Mouse (Mus musculus) intestine, postnatal 0 days (tissue): Measurements from ENCODE around the gene Tlcd1. TPM values are rescaled to one million over a fixed set of nuclear protein-coding genes. Genes with fewer than 3 reads are reported as not detected.

ENCODE experiments used
- ATAC-seq: fragments of 200-750 bp; cut with Nextera tagmentation; 2 replicates; pipeline ENCODE4 v1.8.0; 2017; ENCODE audit warnings: mild to moderate bottlenecking, moderate TSS enrichment, moderate library complexity
- H3K27ac ChIP-seq: fragments of 300-500 bp; sonication (generic); 2 replicates; pipeline ENCODE4 v1.5.1; 2014; ENCODE audit warnings: mild to moderate bottlenecking, low read depth, low read length, moderate library complexity
- H3K27me3 ChIP-seq: fragments of 300-500 bp; sonication (generic); replicated peaks from 2 replicates; pipeline ENCODE4 v1.6.1; 2014; ENCODE audit warnings: low read length, mixed read lengths; ENCODE audit not compliant: control insufficient read depth, insufficient read depth
- H3K36me3 ChIP-seq: fragments of 300-500 bp; sonication (generic); 2 replicates; pipeline ENCODE4 v1.6.1; 2014; ENCODE audit warnings: mild to moderate bottlenecking, moderate library complexity; ENCODE audit not compliant: control insufficient read depth, insufficient read depth
- H3K4me1 ChIP-seq: fragments of 300-500 bp; sonication (generic); replicated peaks from 2 replicates; pipeline ENCODE4 v1.6.1; 2014; ENCODE audit warnings: antibody characterized with exemption, low read length, mixed read lengths; ENCODE audit not compliant: control insufficient read depth, insufficient read depth
- H3K4me2 ChIP-seq: fragments of 300-500 bp; sonication (generic); replicated peaks from 2 replicates; pipeline ENCODE4 v1.6.1; 2014; ENCODE audit warnings: low read depth, mild to moderate bottlenecking, moderate library complexity
- H3K4me3 ChIP-seq: fragments of 300-500 bp; sonication (generic); 2 replicates; pipeline ENCODE4 v1.5.1; 2014; ENCODE audit warnings: low read depth, low read length
- H3K9ac ChIP-seq: fragments of 300-500 bp; sonication (generic); 2 replicates; pipeline ENCODE4 v1.6.1; 2014; ENCODE audit warnings: mild to moderate bottlenecking, low read depth, low read length
- H3K9me3 ChIP-seq: fragments of 300-500 bp; sonication (generic); 2 replicates; pipeline ENCODE4 v1.6.1; 2016; ENCODE audit warnings: mixed run types; ENCODE audit not compliant: control insufficient read depth
- CTCF ChIP-seq: sonication (generic); IDR thresholded peaks from 2 replicates; pipeline ENCODE4 v1.5.1; 2016; ENCODE audit warnings: low read depth, mild to moderate bottlenecking, control low read depth, antibody characterized with exemption, moderate library complexity
- WGBS: fragments of 180-500 bp; shearing (Covaris S2); extraction: QIAGEN DNeasy Blood & Tissue Kit; methylation state at CpG from one replicate; pipeline ENCODE4 v1.1.7; 2014; 5-methylcytosine and 5-hydroxymethylcytosine counted together
- polyA plus RNA-seq: library from polyadenylated mRNA; unstranded; fragments of >200 nt; fragmentation: Nextera tagmentation; extraction: Ambion mirVana; gene quantifications from 2 replicates; pipeline ENCODE4 v1.2.1, GENCODE M21; 2015

The Tlcd1 gene
- polyA plus RNA-seq, 1 experiment from 2014 or later = 14.1 TPM

GRCm38 (mm10) chr11:78137584-78137983 lies 38.9 kb upstream of the Tlcd1 start:
- TF ChIP-seq CTCF = no peak
- Histone ChIP-seq H3K27me3 (no peaks in the 10 kb centered on the region), H3K36me3 (no peaks in the 10 kb centered on the region), H3K27ac (no peak overlapping the region), H3K4me3 (no peak overlapping the region), H3K9me3 (no peaks in the 10 kb centered on the region), H3K4me2 (no peak overlapping the region), H3K9ac (no peak overlapping the region), H3K4me1 (no peaks in the 10 kb centered on the region; the same call in 1 of the 2 replicates)
- 76% methylated on average over 4 of the region's 4 CpGs for WGBS
- ATAC-seq = no peak

GRCm38 (mm10) chr11:78138023-78138422 lies 38.5 kb upstream of the Tlcd1 start:
- 79% methylated on average over 3 of the region's 3 CpGs for WGBS
- Histone ChIP-seq H3K9ac (no peak overlapping the region), H3K27ac (no peak overlapping the region), H3K4me3 (no peak overlapping the region), H3K27me3 (no peaks in the 10 kb centered on the region), H3K9me3 (no peaks in the 10 kb centered on the region), H3K36me3 (peaks cover 2% of the 10 kb centered on the region), H3K4me2 (no peak overlapping the region), H3K4me1 (no peaks in the 10 kb centered on the region)
- no peak for ATAC-seq
- TF ChIP-seq CTCF = no peak

- TF ChIP-seq CTCF = no peak
- ATAC-seq = no peak
- no peak overlapping the region for H3K4me3 ChIP-seq
- WGBS = 48% methylated on average over 5 of the region's 5 CpGs
- H3K27ac ChIP-seq = no peak overlapping the region
- H3K36me3 ChIP-seq = peaks cover 28% of the 10 kb centered on the region
- no peak overlapping the region for H3K9ac ChIP-seq
- no peaks in the 10 kb centered on the region for H3K27me3 ChIP-seq
- no peaks in the 10 kb centered on the region for H3K4me1 ChIP-seq
- H3K4me2 ChIP-seq = no peak overlapping the region
- H3K9me3 ChIP-seq = no peaks in the 10 kb centered on the region
Observed at GRCm38 (mm10) chr11:78140665-78141064, 35.8 kb upstream of the Tlcd1 start.

- no peak overlapping the region for H3K4me2 ChIP-seq
- no peak for TF ChIP-seq CTCF
- H3K9ac ChIP-seq = no peak overlapping the region
- WGBS = 68% methylated on average over 2 of the region's 2 CpGs
- no peaks in the 10 kb centered on the region for H3K9me3 ChIP-seq
- no peak overlapping the region for H3K27ac ChIP-seq
- ATAC-seq = no peak
- H3K4me3 ChIP-seq = no peak overlapping the region
- no peaks in the 10 kb centered on the region for H3K27me3 ChIP-seq
- no peaks in the 10 kb centered on the region for H3K4me1 ChIP-seq
- peaks cover 44% of the 10 kb centered on the region for H3K36me3 ChIP-seq
Observed at GRCm38 (mm10) chr11:78143520-78143919, 33.0 kb upstream of the Tlcd1 start.

GRCm38 (mm10) chr11:78146168-78146567 lies 30.3 kb upstream of the Tlcd1 start:
- Histone ChIP-seq H3K27ac (no peak overlapping the region), H3K9me3 (no peaks in the 10 kb centered on the region), H3K36me3 (peaks cover 55% of the 10 kb centered on the region), H3K9ac (no peak overlapping the region), H3K4me2 (no peak overlapping the region), H3K27me3 (no peaks in the 10 kb centered on the region), H3K4me1 (no peaks in the 10 kb centered on the region), H3K4me3 (no peak overlapping the region)
- WGBS = 80% methylated on average over 5 of the region's 5 CpGs
- TF ChIP-seq CTCF = peak; percentile 50
- no peak for ATAC-seq

GRCm38 (mm10) chr11:78146707-78147543 lies 29.6 kb upstream of the Tlcd1 start:
- 86% methylated on average over 6 of the region's 6 CpGs for WGBS
- Histone ChIP-seq H3K4me3 (no peak overlapping the region), H3K4me2 (no peak overlapping the region), H3K9me3 (no peaks in the 10 kb centered on the region), H3K27ac (no peak overlapping the region), H3K36me3 (peaks cover 55% of the 10 kb centered on the region), H3K27me3 (no peaks in the 10 kb centered on the region), H3K9ac (no peak overlapping the region), H3K4me1 (no peaks in the 10 kb centered on the region)
- no peak for TF ChIP-seq CTCF
- no peak for ATAC-seq
